Mouse (Mus musculus) A20 (cell line): Measurements from ENCODE around the gene Mob3a.

ENCODE experiments used
- DNase-seq: peaks from one replicate; pipeline ENCODE4 v3.0.0-alpha.2; 2011; ENCODE audit warnings: low read depth, low spot score

Gene Mob3a

GRCm38 (mm10) chr10:80700038-80700504, 1.7 kb downstream of the Mob3a start:
- peak; percentile 12 for DNase-seq

- DNase-seq = peak; percentile 11
Measured at GRCm38 (mm10) chr10:80698605-80699004, 3.2 kb downstream of the Mob3a start.

GRCm38 (mm10) chr10:80697812-80698211, 4.0 kb downstream of the Mob3a start:
- no peak for DNase-seq

- DNase-seq = peak; percentile 27
Measured at GRCm38 (mm10) chr10:80697393-80697787, 4.4 kb downstream of the Mob3a start.

GRCm38 (mm10) chr10:80696502-80697392, 5.0 kb downstream of the Mob3a start:
- peak; percentile 79 for DNase-seq

GRCm38 (mm10) chr10:80695801-80696501, 5.8 kb downstream of the Mob3a start:
- DNase-seq = peak; percentile 89

- peak; percentile 93 for DNase-seq
Measured at GRCm38 (mm10) chr10:80695186-80695585, 6.6 kb downstream of the Mob3a start.

- DNase-seq = peak; percentile 9
Measured at GRCm38 (mm10) chr10:80694159-80694938, 7.4 kb downstream of the Mob3a start.

GRCm38 (mm10) chr10:80693401-80694045, 8.3 kb downstream of the Mob3a start:
- no peak for DNase-seq

GRCm38 (mm10) chr10:80692249-80693165, 9.3 kb downstream of the Mob3a start:
- peak; percentile 22 for DNase-seq

- peak; percentile 66 for DNase-seq
Measured at GRCm38 (mm10) chr10:80687850-80688249, 13.9 kb downstream of the Mob3a start.

GRCm38 (mm10) chr10:80686617-80687016, 15.2 kb downstream of the Mob3a start:
- no peak for DNase-seq

- no peak for DNase-seq
Measured at GRCm38 (mm10) chr10:80684984-80685383, 16.8 kb downstream of the Mob3a start.

GRCm38 (mm10) chr10:80684214-80684613, 17.6 kb downstream of the Mob3a start:
- DNase-seq = peak; percentile 80

GRCm38 (mm10) chr10:80683647-80684046, 18.1 kb downstream of the Mob3a start:
- DNase-seq = no peak

GRCm38 (mm10) chr10:80682003-80682402, 19.8 kb downstream of the Mob3a start:
- DNase-seq = peak; percentile 77

- DNase-seq = peak; percentile 48
Measured at GRCm38 (mm10) chr10:80680260-80680696, 21.5 kb downstream of the Mob3a start.

GRCm38 (mm10) chr10:80679556-80680259, 22.1 kb downstream of the Mob3a start:
- DNase-seq = peak; percentile 21

GRCm38 (mm10) chr10:80678601-80679377, 23.0 kb downstream of the Mob3a start:
- peak; percentile 87 for DNase-seq
